Mouse (Mus musculus): ENCODE data around the gene Sh3bp4.

The Sh3bp4 gene

GRCm38 (mm10) chr1:89070871-89071361, 701 bp downstream of the Sh3bp4 start:
- DNase-seq (ENCODE audit: low read depth, low spot score), result no peak

- DNase-seq (ENCODE audit: low read depth, low spot score), result no peak
Observed at GRCm38 (mm10) chr1:89071371-89072142, 1.3 kb downstream of the Sh3bp4 start.

GRCm38 (mm10) chr1:89072143-89072990, 2.2 kb downstream of the Sh3bp4 start:
- DNase-seq (ENCODE audit: low read depth, low spot score), result no peak

GRCm38 (mm10) chr1:89073291-89073846, 3.2 kb downstream of the Sh3bp4 start:
- no peak for DNase-seq (ENCODE audit: low read depth, low spot score)

GRCm38 (mm10) chr1:89074678-89075077, 4.5 kb downstream of the Sh3bp4 start:
- DNase-seq (ENCODE audit: low read depth, low spot score), result no peak

- DNase-seq (ENCODE audit: low read depth, low spot score), result no peak
Observed at GRCm38 (mm10) chr1:89075120-89075519, 4.9 kb downstream of the Sh3bp4 start.

- DNase-seq (ENCODE audit: low read depth, low spot score), result no peak
Observed at GRCm38 (mm10) chr1:89076777-89077176, 6.6 kb downstream of the Sh3bp4 start.

GRCm38 (mm10) chr1:89078240-89078639, 8.0 kb downstream of the Sh3bp4 start:
- DNase-seq (ENCODE audit: low read depth, low spot score), result no peak

GRCm38 (mm10) chr1:89078730-89079129, 8.5 kb downstream of the Sh3bp4 start:
- DNase-seq (ENCODE audit: low read depth, low spot score), result no peak

- no peak for DNase-seq (ENCODE audit: low read depth, low spot score)
Observed at GRCm38 (mm10) chr1:89079239-89079638, 9.0 kb downstream of the Sh3bp4 start.

- no peak for DNase-seq (ENCODE audit: low read depth, low spot score)
Observed at GRCm38 (mm10) chr1:89080371-89080770, 10.2 kb downstream of the Sh3bp4 start.

GRCm38 (mm10) chr1:89080795-89081194, 10.6 kb downstream of the Sh3bp4 start:
- DNase-seq (ENCODE audit: low read depth, low spot score), result no peak

GRCm38 (mm10) chr1:89081371-89081770, 11.2 kb downstream of the Sh3bp4 start:
- no peak for DNase-seq (ENCODE audit: low read depth, low spot score)

GRCm38 (mm10) chr1:89082171-89082882, 12.1 kb downstream of the Sh3bp4 start:
- no peak for DNase-seq (ENCODE audit: low read depth, low spot score)

GRCm38 (mm10) chr1:89086575-89087153, 16.4 kb downstream of the Sh3bp4 start:
- DNase-seq (ENCODE audit: low read depth, low spot score), result no peak

GRCm38 (mm10) chr1:89088144-89088543, 17.9 kb downstream of the Sh3bp4 start:
- no peak for DNase-seq (ENCODE audit: low read depth, low spot score)

GRCm38 (mm10) chr1:89088748-89089288, 18.6 kb downstream of the Sh3bp4 start:
- DNase-seq (ENCODE audit: low read depth, low spot score), result no peak

GRCm38 (mm10) chr1:89089821-89090600, 19.8 kb downstream of the Sh3bp4 start:
- no peak for DNase-seq (ENCODE audit: low read depth, low spot score)

GRCm38 (mm10) chr1:89090676-89091075, 20.5 kb downstream of the Sh3bp4 start:
- DNase-seq (ENCODE audit: low read depth, low spot score), result no peak

GRCm38 (mm10) chr1:89092019-89092418, 21.8 kb downstream of the Sh3bp4 start:
- no peak for DNase-seq (ENCODE audit: low read depth, low spot score)

Measured in skeletal muscle tissue, adult 2 months (tissue).